Mouse (Mus musculus) midbrain, embryonic 14.5 days (tissue): Measurements from ENCODE around the gene Zbtb48. TPM values are rescaled to one million over a fixed set of nuclear protein-coding genes. Genes with fewer than 3 reads are reported as not detected.

Source experiments
- ATAC-seq: fragments of 200-750 bp; cut with Nextera tagmentation; 2 replicates; pipeline ENCODE4 v1.8.0; 2017; ENCODE audit warnings: moderate number of reproducible peaks, moderate library complexity; ENCODE audit not compliant: low FRiP score, low TSS enrichment
- DNase-seq: peaks from one replicate; pipeline ENCODE4 v3.0.0-alpha.2; 2015
- H3K27ac ChIP-seq: fragments of 300-500 bp; sonication (generic); replicated peaks from 2 replicates; pipeline ENCODE4 v1.5.1; 2014; ENCODE audit warnings: mild to moderate bottlenecking, low read depth, low read length, moderate library complexity
- H3K27me3 ChIP-seq: fragments of 300-500 bp; sonication (generic); 2 replicates; pipeline ENCODE4 v1.6.1; 2014; ENCODE audit warnings: low read length, control low read depth, mixed read lengths; ENCODE audit not compliant: control insufficient read depth, insufficient read depth
- H3K36me3 ChIP-seq: fragments of 300-500 bp; sonication (generic); 2 replicates; pipeline ENCODE4 v1.6.1; 2014; ENCODE audit warnings: low read length, control low read depth; ENCODE audit not compliant: control insufficient read depth, insufficient read depth
- H3K4me1 ChIP-seq: fragments of 300-500 bp; sonication (generic); 2 replicates; pipeline ENCODE4 v1.6.1; 2014; ENCODE audit warnings: mild to moderate bottlenecking, antibody characterized with exemption, low read length, control low read depth; ENCODE audit not compliant: control insufficient read depth, insufficient read depth
- H3K4me2 ChIP-seq: fragments of 300-500 bp; sonication (generic); 2 replicates; pipeline ENCODE4 v1.6.1; 2014; ENCODE audit warnings: mild to moderate bottlenecking, low read length, moderate library complexity
- H3K4me3 ChIP-seq: fragments of 300-500 bp; sonication (generic); replicated peaks from 2 replicates; pipeline ENCODE4 v1.5.1; 2014; ENCODE audit warnings: low read depth, low read length
- H3K9ac ChIP-seq: fragments of 300-500 bp; sonication (generic); replicated peaks from 2 replicates; pipeline ENCODE4 v1.6.1; 2014; ENCODE audit warnings: mild to moderate bottlenecking, low read length, moderate library complexity
- H3K9me3 ChIP-seq: fragments of 300-500 bp; sonication (generic); 2 replicates; pipeline ENCODE4 v1.6.1; 2016; ENCODE audit warnings: low read length, control low read depth, mixed read lengths; ENCODE audit not compliant: control insufficient read depth
- WGBS: fragments of 180-500 bp; shearing (Covaris S2); extraction: QIAGEN DNeasy Blood & Tissue Kit; methylation state at CpG from one replicate; pipeline ENCODE4 v1.1.7; 2014; 5-methylcytosine and 5-hydroxymethylcytosine counted together
- polyA plus RNA-seq: library from polyadenylated mRNA; unstranded; fragments of >200 nt; fragmentation: Nextera tagmentation; extraction: Ambion mirVana; gene quantifications from 2 replicates; pipeline ENCODE4 v1.2.1, GENCODE M21; 2014

Zbtb48 gene
- polyA plus RNA-seq: 19.7 and 21.8 TPM in 2 replicates

DNA sequence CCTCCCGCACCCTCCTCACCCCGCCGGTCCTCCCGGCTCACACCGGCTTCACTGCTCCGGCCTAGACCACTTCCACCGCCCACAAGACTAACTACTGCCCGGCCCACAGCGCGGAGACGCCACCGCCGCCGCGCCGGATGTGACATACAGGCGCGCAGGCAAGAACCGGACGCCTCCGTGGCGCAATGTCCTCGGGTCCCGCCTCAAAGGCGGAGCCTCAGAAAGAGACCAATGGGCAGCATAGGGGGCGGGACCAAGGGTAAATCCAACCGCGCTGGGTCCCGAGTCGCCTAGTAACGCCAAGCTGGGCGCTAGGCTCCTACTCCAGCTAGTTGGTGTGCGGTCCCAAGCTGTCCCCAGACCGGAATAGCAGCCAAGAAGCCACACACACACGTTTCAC, at the start of gene Zbtb48:
Gene Zbtb48, minus strand, starts transcription at position 148 of the 400 bp plus-strand sequence.
- ATAC-seq: peak; percentile 97
- 1% methylated on average over 35 of the region's 35 CpGs for WGBS
- Histone ChIP-seq H3K27me3 (no peaks in the 10 kb centered on the region), H3K9me3 (no peaks in the 10 kb centered on the region), H3K4me1 (peaks cover 29% of the 10 kb centered on the region), H3K4me2 (peak within 1 kb of the TSS; percentile 96), H3K36me3 (peaks cover 13% of the 10 kb centered on the region), H3K9ac (peak within 1 kb of the TSS; percentile 69), H3K27ac (peak within 1 kb of the TSS; percentile 55), H3K4me3 (peak within 1 kb of the TSS; percentile 60)
- peak; percentile 99 for DNase-seq

GRCm38 (mm10) chr4:152077191-152077590, 49.7 kb upstream of the Zbtb48 start:
- Histone ChIP-seq H3K4me3 (no peak overlapping the region), H3K4me2 (no peak overlapping the region), H3K4me1 (peaks cover 6% of the 10 kb centered on the region), H3K9me3 (no peaks in the 10 kb centered on the region), H3K27me3 (no peaks in the 10 kb centered on the region), H3K9ac (no peak overlapping the region), H3K36me3 (no peaks in the 10 kb centered on the region), H3K27ac (no peak overlapping the region)
- DNase-seq: no peak
- ATAC-seq: no peak
- WGBS: 84% methylated on average over 9 of the region's 9 CpGs

- H3K4me2 ChIP-seq: no peak overlapping the region
- ATAC-seq (no peak), DNase-seq (no peak)
- H3K4me1 ChIP-seq: peaks cover 6% of the 10 kb centered on the region
- H3K27ac ChIP-seq: no peak overlapping the region
- H3K9ac ChIP-seq: no peak overlapping the region
- no peaks in the 10 kb centered on the region for H3K36me3 ChIP-seq
- WGBS: 84% methylated on average over 9 of the region's 9 CpGs
- H3K9me3 ChIP-seq: no peaks in the 10 kb centered on the region
- no peak overlapping the region for H3K4me3 ChIP-seq
- H3K27me3 ChIP-seq: no peaks in the 10 kb centered on the region
These were observed 47.1 kb upstream of the Zbtb48 start for GRCm38 (mm10) chr4:152074548-152074947.

DNA sequence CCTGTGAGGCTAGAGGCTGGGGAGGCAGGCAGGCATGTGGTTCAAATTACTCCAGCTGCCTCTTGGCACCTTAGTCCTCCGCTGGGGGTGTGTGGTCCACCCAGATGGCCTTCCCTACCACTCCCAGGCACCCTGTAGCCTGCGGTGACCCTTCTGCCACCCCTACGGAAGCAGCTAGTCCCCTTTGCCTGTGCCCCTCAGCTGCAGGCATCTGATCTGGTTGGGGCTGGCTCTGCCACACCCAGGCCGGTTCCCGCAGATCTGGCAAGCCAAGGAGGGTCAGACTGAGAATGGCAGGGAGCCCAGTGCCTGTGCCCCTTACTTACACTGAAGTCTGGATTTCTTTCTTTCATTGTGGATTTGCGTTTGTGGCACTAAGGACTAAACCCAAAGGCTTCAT, 46.2 kb upstream of the Zbtb48 start:
- no peak for ATAC-seq

DNA sequence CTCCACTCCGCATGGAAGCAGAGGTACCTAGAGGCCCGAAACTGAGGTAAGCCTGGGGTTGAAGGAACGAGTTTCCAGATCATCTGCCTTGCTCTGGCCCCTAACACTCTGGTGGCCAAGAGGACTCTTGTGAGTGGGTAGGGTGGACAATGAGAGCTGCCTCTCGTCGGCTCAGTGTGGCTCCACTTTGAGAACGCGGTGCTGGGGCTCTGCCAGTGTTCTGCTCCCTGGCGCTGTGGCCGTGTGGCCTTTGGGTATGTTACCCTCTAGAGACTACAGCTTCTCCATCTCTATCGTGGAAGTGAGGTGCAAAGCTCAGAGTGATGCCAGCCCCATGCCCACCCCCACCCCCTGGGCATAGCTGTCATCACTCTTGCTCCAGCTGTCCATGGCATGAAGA, 45.2 kb upstream of the Zbtb48 start:
- Histone ChIP-seq H3K27ac (no peak overlapping the region), H3K9ac (no peak overlapping the region)
- ATAC-seq: no peak

More for the DNA sequence above, 46.2 kb upstream of the Zbtb48 start:
- no peak overlapping the region for H3K9ac ChIP-seq
- no peak overlapping the region for H3K4me3 ChIP-seq
- H3K27ac ChIP-seq: no peak overlapping the region
- no peaks in the 10 kb centered on the region for H3K9me3 ChIP-seq
- H3K4me1 ChIP-seq: peaks cover 6% of the 10 kb centered on the region
- H3K36me3 ChIP-seq: no peaks in the 10 kb centered on the region
- H3K27me3 ChIP-seq: no peaks in the 10 kb centered on the region
- no peak overlapping the region for H3K4me2 ChIP-seq
- no peak for DNase-seq
- WGBS: 83% methylated on average over 6 of the region's 6 CpGs

DNA sequence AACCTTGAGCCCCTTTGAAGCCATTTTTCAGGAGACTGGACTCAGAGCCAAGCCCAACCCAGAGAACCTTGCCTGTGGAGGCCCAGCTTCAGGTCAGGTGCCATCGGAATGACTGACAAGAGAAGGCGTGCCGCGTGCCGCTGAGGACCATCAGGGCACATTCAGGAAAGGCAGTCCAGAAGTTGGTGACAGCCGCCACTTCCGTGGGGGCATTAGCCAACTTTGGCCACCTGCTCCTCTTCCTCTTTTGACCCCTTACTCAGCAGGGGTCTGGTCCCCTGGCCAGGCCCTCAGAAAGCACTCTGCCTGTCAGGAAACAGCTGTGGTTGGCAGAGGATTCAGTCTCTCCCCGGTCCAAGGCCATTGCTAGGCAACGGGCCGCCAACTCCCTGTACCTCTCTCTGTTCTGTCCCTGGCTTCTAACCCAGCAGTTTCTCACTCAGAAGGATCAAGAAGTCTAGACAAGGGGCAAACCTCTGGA, 44.7 kb upstream of the Zbtb48 start, which contains the start of gene Plekhg5:
Gene Plekhg5, plus strand, starts transcription at position 378 of the 481 bp plus-strand sequence.
- no peak within 1 kb of the TSS for H3K4me3 ChIP-seq
- WGBS: 53% methylated on average over 10 of the region's 10 CpGs
- H3K4me2 ChIP-seq: no peak within 1 kb of the TSS
- ATAC-seq (no peak), DNase-seq (peak; percentile 32)
- H3K27me3 ChIP-seq: no peaks in the 10 kb centered on the region
- no peak within 1 kb of the TSS for H3K27ac ChIP-seq
- H3K9me3 ChIP-seq: no peaks in the 10 kb centered on the region
- no peaks in the 10 kb centered on the region for H3K36me3 ChIP-seq
- peaks cover 6% of the 10 kb centered on the region for H3K4me1 ChIP-seq
- no peak within 1 kb of the TSS for H3K9ac ChIP-seq

More for the DNA sequence above, 45.2 kb upstream of the Zbtb48 start:
- Histone ChIP-seq H3K4me2 (no peak overlapping the region), H3K4me1 (peaks cover 6% of the 10 kb centered on the region), H3K36me3 (no peaks in the 10 kb centered on the region), H3K4me3 (no peak overlapping the region), H3K9me3 (no peaks in the 10 kb centered on the region), H3K27me3 (no peaks in the 10 kb centered on the region)
- WGBS: 59% methylated on average over 10 of the region's 10 CpGs
- DNase-seq: no peak

DNA sequence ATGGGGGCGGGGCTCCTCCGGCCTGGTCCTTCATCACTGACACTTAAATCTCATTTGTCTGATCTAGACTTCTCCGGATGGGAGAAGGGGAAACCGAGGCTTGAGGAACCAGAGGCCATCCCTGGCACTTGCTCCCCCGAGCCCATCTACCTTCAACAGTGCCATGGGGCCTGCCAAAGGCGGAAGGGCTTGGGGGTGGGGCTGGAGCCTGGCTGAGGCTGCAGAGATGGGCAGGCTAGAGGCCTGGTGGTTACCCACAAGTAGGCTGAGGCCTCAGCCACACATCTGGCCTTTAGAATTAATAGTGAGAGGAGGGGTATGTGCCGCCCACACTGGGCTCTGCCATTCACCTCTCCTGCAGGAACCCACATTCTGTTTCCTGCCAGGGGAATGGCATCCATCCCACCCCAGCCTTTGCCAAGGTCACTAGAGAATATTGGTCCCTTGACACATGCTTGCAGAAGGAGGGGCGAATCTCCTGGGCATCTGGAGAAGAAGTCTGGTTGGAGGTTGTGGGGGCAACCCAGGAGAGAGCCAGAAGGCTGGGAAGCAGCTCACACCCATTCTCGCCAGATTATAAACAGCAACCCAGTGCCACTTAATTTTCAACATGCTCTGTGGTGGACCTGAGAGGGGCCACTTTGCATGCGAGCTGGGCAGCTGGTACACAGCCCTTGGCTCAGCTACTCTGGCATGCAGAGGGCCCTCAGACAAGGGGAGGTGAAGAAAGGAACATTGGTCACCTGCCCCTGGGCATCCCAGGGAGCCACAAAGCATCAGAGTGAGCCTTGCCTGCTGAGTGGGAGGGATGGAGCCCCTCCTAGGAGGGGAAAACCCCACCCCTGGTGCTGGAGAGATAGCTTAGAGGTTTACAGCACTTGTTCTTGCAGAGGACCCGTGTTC, 43.3 kb upstream of the Zbtb48 start:
- WGBS: 78% methylated on average over 11 of the region's 11 CpGs
- no peaks in the 10 kb centered on the region for H3K27me3 ChIP-seq
- no peak overlapping the region for H3K4me3 ChIP-seq
- no peak for DNase-seq
- H3K27ac ChIP-seq: no peak overlapping the region
- ATAC-seq: no peak
- peaks cover 6% of the 10 kb centered on the region for H3K4me1 ChIP-seq
- H3K36me3 ChIP-seq: no peaks in the 10 kb centered on the region
- no peaks in the 10 kb centered on the region for H3K9me3 ChIP-seq
- H3K4me2 ChIP-seq: no peak overlapping the region
- no peak overlapping the region for H3K9ac ChIP-seq

DNA sequence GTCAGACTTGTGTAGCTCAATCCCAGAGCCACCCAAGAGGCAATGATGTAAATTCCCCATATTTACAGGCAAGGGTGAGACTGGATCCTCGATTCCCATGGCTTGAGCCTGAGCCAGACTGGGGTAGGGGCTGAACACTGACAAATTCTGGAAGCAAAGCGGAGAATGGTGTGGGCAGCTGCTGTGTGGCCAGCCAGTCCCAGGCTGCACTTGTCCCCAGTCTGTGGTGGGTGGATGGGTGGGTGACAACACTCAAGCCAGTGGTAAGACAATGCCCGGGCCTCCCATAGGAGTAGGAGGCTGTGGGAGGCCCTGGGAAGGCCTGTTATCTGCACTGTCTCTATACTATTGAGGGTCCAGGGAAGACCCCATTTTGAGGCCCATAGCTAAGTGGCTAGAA, 41.8 kb upstream of the Zbtb48 start:
- WGBS: 83% methylated on average over 3 of the region's 3 CpGs
- DNase-seq (no peak), ATAC-seq (no peak)
- Histone ChIP-seq H3K4me1 (peaks cover 6% of the 10 kb centered on the region), H3K4me2 (no peak overlapping the region), H3K27ac (no peak overlapping the region), H3K4me3 (no peak overlapping the region), H3K36me3 (no peaks in the 10 kb centered on the region), H3K27me3 (no peaks in the 10 kb centered on the region), H3K9me3 (no peaks in the 10 kb centered on the region), H3K9ac (no peak overlapping the region)
